Mouse (Mus musculus) limb, embryonic 14.5 days (tissue): ENCODE data around the gene Nosip. TPM values are rescaled to one million over a fixed set of nuclear protein-coding genes. Genes with fewer than 3 reads are reported as not detected.
"Not testable (repeated sequence)": the region's sequence is repeated elsewhere in the genome, so short reads cannot be mapped to it uniquely, and the experiment has no call there.

Experiments
- ATAC-seq: fragments of 200-750 bp; cut with Nextera tagmentation; 2 replicates; pipeline ENCODE4 v1.8.0; 2017; ENCODE audit warnings: low read depth, moderate number of reproducible peaks, moderate TSS enrichment; ENCODE audit not compliant: low FRiP score
- DNase-seq: peaks from one replicate; pipeline ENCODE4 v3.0.0-alpha.2; 2015; ENCODE audit warnings: low spot score
- H3K27ac ChIP-seq: fragments of 300-500 bp; sonication (generic); replicated peaks from 2 replicates; pipeline ENCODE4 v1.5.1; 2014; ENCODE audit warnings: low read depth, mild to moderate bottlenecking, low read length, moderate library complexity, mixed read lengths
- H3K27me3 ChIP-seq: fragments of 300-500 bp; sonication (generic); 2 replicates; pipeline ENCODE4 v1.6.1; 2014; ENCODE audit warnings: low read length, mixed read lengths; ENCODE audit not compliant: control insufficient read depth, insufficient read depth
- H3K36me3 ChIP-seq: fragments of 300-500 bp; sonication (generic); 2 replicates; pipeline ENCODE4 v1.6.1; 2014; ENCODE audit warnings: mild to moderate bottlenecking, low read length, moderate library complexity, mixed read lengths; ENCODE audit not compliant: control insufficient read depth, insufficient read depth
- H3K4me1 ChIP-seq: fragments of 300-500 bp; sonication (generic); 2 replicates; pipeline ENCODE4 v1.6.1; 2014; ENCODE audit warnings: antibody characterized with exemption, low read length, mixed read lengths; ENCODE audit not compliant: control insufficient read depth, insufficient read depth
- H3K4me2 ChIP-seq: fragments of 300-500 bp; sonication (generic); replicated peaks from 2 replicates; pipeline ENCODE4 v1.6.1; 2014; ENCODE audit warnings: low read depth, mild to moderate bottlenecking, low read length, moderate library complexity; ENCODE audit not compliant: severe bottlenecking
- H3K4me3 ChIP-seq: fragments of 300-500 bp; sonication (generic); replicated peaks from 2 replicates; pipeline ENCODE4 v1.5.1; 2014; ENCODE audit warnings: low read length
- H3K9ac ChIP-seq: fragments of 300-500 bp; sonication (generic); 2 replicates; pipeline ENCODE4 v1.6.1; 2014; ENCODE audit warnings: mild to moderate bottlenecking, low read depth, low read length, moderate library complexity; ENCODE audit not compliant: severe bottlenecking
- H3K9me3 ChIP-seq: fragments of 300-500 bp; sonication (generic); 2 replicates; pipeline ENCODE4 v1.6.1; 2016; ENCODE audit warnings: low read length; ENCODE audit not compliant: control insufficient read depth
- POLR2A ChIP-seq: fragments of 200-500 bp; IDR thresholded peaks from 2 replicates; pipeline ENCODE4 v1.8.0; 2012; ENCODE audit warnings: inconsistent platforms, mild to moderate bottlenecking, moderate library complexity, borderline replicate concordance; ENCODE audit not compliant: insufficient read depth, insufficient read length; ENCODE audit errors: extremely low read depth
- WGBS: fragments of 180-500 bp; shearing (Covaris S2); extraction: QIAGEN DNeasy Blood & Tissue Kit; methylation state at CpG from one replicate; pipeline ENCODE4 v1.1.7; 2014; 5-methylcytosine and 5-hydroxymethylcytosine counted together
- microRNA counts: library from miRNA; unstranded; fragments of <30 nt; microRNA quantifications from one replicate; lab custom pipeline; 2016
- microRNA-seq: library from miRNA; unstranded; fragments of <30 nt; microRNA quantifications from one replicate; pipeline ENCODE4, GENCODE M21; 2016
- polyA plus RNA-seq, 2 experiments: library from polyadenylated mRNA; depleted of rRNA in 1 of 2; stranded (reverse) in 1 of 2; unstranded in 1 of 2; fragments of >200 nt; fragmentation: Nextera tagmentation in 1 of 2; extraction: Ambion mirVana in 1 of 2; gene quantifications; 2 replicates each; pipeline versions ENCODE4 v1.2.1 to v1.2.3; 2012 to 2014

Nosip gene
- polyA plus RNA-seq, 2 experiments, result 68.1 to 82.7 TPM

GRCm38 (mm10) chr7:45125144-45125600 lies 62.9 kb downstream of the Nosip start:
- Histone ChIP-seq H3K9me3 (no peaks in the 10 kb centered on the region), H3K4me2 (peak overlapping the region; percentile 54; the same call in 1 of the 2 replicates), H3K9ac (no peak overlapping the region), H3K27me3 (no peaks in the 10 kb centered on the region), H3K4me1 (peaks cover 36% of the 10 kb centered on the region), H3K4me3 (peak overlapping the region; percentile 97), H3K27ac (peak overlapping the region; percentile 65; the same call in 1 of the 2 replicates), H3K36me3 (peaks cover 62% of the 10 kb centered on the region)
- DNase-seq (peak; percentile 66), ATAC-seq (no peak)
- TF ChIP-seq POLR2A, result no peak
- WGBS, result 8% methylated on average over 7 of the region's 7 CpGs

GRCm38 (mm10) chr7:45125649-45126048 lies 63.4 kb downstream of the Nosip start:
- not testable (repeated sequence) for ATAC-seq, DNase-seq, H3K4me2 ChIP-seq, H3K27me3 ChIP-seq, H3K9me3 ChIP-seq, H3K9ac ChIP-seq, H3K27ac ChIP-seq
- Histone ChIP-seq H3K4me3 (0 out of 2 replicates have a peak overlapping the region, but pooled peaks have one; percentile 97), H3K4me1 (peaks cover 36% of the 10 kb centered on the region), H3K36me3 (peaks cover 57% of the 10 kb centered on the region)
- WGBS, result 65% methylated on average over 5 of the region's 5 CpGs

- H3K4me1 ChIP-seq, result peaks cover 36% of the 10 kb centered on the region
- peaks cover 50% of the 10 kb centered on the region for H3K36me3 ChIP-seq
- peak overlapping the region; percentile 90 for H3K4me2 ChIP-seq
- H3K9ac ChIP-seq, result peak overlapping the region; percentile 99
- WGBS, result 76% methylated on average over 17 of the region's 17 CpGs
- no peaks in the 10 kb centered on the region for H3K9me3 ChIP-seq
- H3K27ac ChIP-seq, result peak overlapping the region; percentile 91
- no peak for TF ChIP-seq POLR2A
- ATAC-seq (no peak), DNase-seq (no peak)
- peak overlapping the region; percentile 96 for H3K4me3 ChIP-seq
- no peaks in the 10 kb centered on the region for H3K27me3 ChIP-seq
Observed at GRCm38 (mm10) chr7:45126147-45126843, 64.1 kb downstream of the Nosip start.

GRCm38 (mm10) chr7:45126844-45127699 lies 64.8 kb downstream of the Nosip start:
- Histone ChIP-seq H3K4me3 (peak overlapping the region; percentile 96), H3K4me1 (peaks cover 32% of the 10 kb centered on the region), H3K27me3 (no peaks in the 10 kb centered on the region), H3K27ac (peak overlapping the region; percentile 91), H3K4me2 (peak overlapping the region; percentile 90), H3K9ac (peak overlapping the region; percentile 99), H3K36me3 (peaks cover 43% of the 10 kb centered on the region), H3K9me3 (no peaks in the 10 kb centered on the region)
- 48% methylated on average over 21 of the region's 21 CpGs for WGBS
- DNase-seq, result no peak
- TF ChIP-seq POLR2A, result no peak
- ATAC-seq, result no peak

MicroRNAs encoded within 50 kb of the gene (microRNA counts, 519-probe panel; counts per million panel counts)
- microRNA mmu-miR-150 (lab: Ali Mortazavi, UCI), result 2,516 counts per million, percentile 42 among the panel's probes with 10 or more counts

Small RNA genes within 50 kb of the gene (microRNA-seq; reads per million reads assigned to microRNA genes)
- gene Mir150 (12.1 reads per million, percentile 23 among the genes with 10 or more reads in this experiment), gene Mir5121 (18.5 reads per million, percentile 29 among the genes with 10 or more reads in this experiment), gene Mir7054 (0.69 reads per million)

Other genes starting within 250 kb of the Nosip start
Only the 30 nearest of the 36 such genes appear.
- gene Pnkp, start 205.3 kb upstream of the Nosip start, polyA plus RNA-seq (2012; rRNA removed), result 28.7 and 32.0 TPM in 2 replicates
- 23.8 and 26.6 TPM in 2 replicates for gene Pnkp, start 205.3 kb upstream of the Nosip start, polyA plus RNA-seq (2014; fragmentation: Nextera tagmentation; extraction: Ambion mirVana)
- 751 and 1,065 TPM in 2 replicates for gene Ptov1, start 192.6 kb upstream of the Nosip start, polyA plus RNA-seq (2012; rRNA removed)
- gene Ptov1, start 192.6 kb upstream of the Nosip start, polyA plus RNA-seq (2014; fragmentation: Nextera tagmentation; extraction: Ambion mirVana), result 471 and 513 TPM in 2 replicates
- 142 and 181 TPM in 2 replicates for gene Med25, start 169.7 kb upstream of the Nosip start, polyA plus RNA-seq (2012; rRNA removed)
- 69.1 and 73.5 TPM in 2 replicates for gene Med25, start 169.7 kb upstream of the Nosip start, polyA plus RNA-seq (2014; fragmentation: Nextera tagmentation; extraction: Ambion mirVana)
- 48.7 and 72.6 TPM in 2 replicates for gene Fuz, start 166.3 kb upstream of the Nosip start, polyA plus RNA-seq (2012; rRNA removed)
- 21.7 and 25.0 TPM in 2 replicates for gene Fuz, start 166.3 kb upstream of the Nosip start, polyA plus RNA-seq (2014; fragmentation: Nextera tagmentation; extraction: Ambion mirVana)
- gene Ap2a1, start 132.9 kb upstream of the Nosip start, polyA plus RNA-seq (2012; rRNA removed), result 113 and 141 TPM in 2 replicates
- 72.2 and 75.7 TPM in 2 replicates for gene Ap2a1, start 132.9 kb upstream of the Nosip start, polyA plus RNA-seq (2014; fragmentation: Nextera tagmentation; extraction: Ambion mirVana)
- 0.05 TPM in 1 of 2 replicates, not detected in the other for gene Tsks, start 119.2 kb upstream of the Nosip start, polyA plus RNA-seq (2012; rRNA removed)
- gene Tsks, start 119.2 kb upstream of the Nosip start, polyA plus RNA-seq (2014; fragmentation: Nextera tagmentation; extraction: Ambion mirVana), result 0.14 TPM in 1 of 2 replicates, not detected in the other
- gene Cpt1c, start 87.6 kb upstream of the Nosip start, polyA plus RNA-seq (2012; rRNA removed), result 78.9 and 115 TPM in 2 replicates
- gene Cpt1c, start 87.6 kb upstream of the Nosip start, polyA plus RNA-seq (2014; fragmentation: Nextera tagmentation; extraction: Ambion mirVana), result 26.3 and 33.6 TPM in 2 replicates
- 607 and 720 TPM in 2 replicates for gene Prmt1, start 75.9 kb upstream of the Nosip start, polyA plus RNA-seq (2012; rRNA removed)
- 166 and 187 TPM in 2 replicates for gene Prmt1, start 75.9 kb upstream of the Nosip start, polyA plus RNA-seq (2014; fragmentation: Nextera tagmentation; extraction: Ambion mirVana)
- gene Irf3, start 64.8 kb upstream of the Nosip start, polyA plus RNA-seq (2012; rRNA removed), result 142 and 168 TPM in 2 replicates
- gene Irf3, start 64.8 kb upstream of the Nosip start, polyA plus RNA-seq (2014; fragmentation: Nextera tagmentation; extraction: Ambion mirVana), result 92.5 and 92.7 TPM in 2 replicates
- 81.3 and 104 TPM in 2 replicates for gene Bcl2l12, start 63.7 kb upstream of the Nosip start, polyA plus RNA-seq (2012; rRNA removed)
- gene Bcl2l12, start 63.7 kb upstream of the Nosip start, polyA plus RNA-seq (2014; fragmentation: Nextera tagmentation; extraction: Ambion mirVana), result 54.9 and 62.9 TPM in 2 replicates
- 114 and 135 TPM in 2 replicates for gene Scaf1, start 46.1 kb upstream of the Nosip start, polyA plus RNA-seq (2012; rRNA removed)
- gene Scaf1, start 46.1 kb upstream of the Nosip start, polyA plus RNA-seq (2014; fragmentation: Nextera tagmentation; extraction: Ambion mirVana), result 50.7 and 58.3 TPM in 2 replicates
- gene Rras, start 44.5 kb upstream of the Nosip start, polyA plus RNA-seq (2012; rRNA removed), result 53.8 and 60.9 TPM in 2 replicates
- 42.8 and 43.7 TPM in 2 replicates for gene Rras, start 44.5 kb upstream of the Nosip start, polyA plus RNA-seq (2014; fragmentation: Nextera tagmentation; extraction: Ambion mirVana)
- gene Prr12, start 9.5 kb upstream of the Nosip start, polyA plus RNA-seq (2012; rRNA removed), result 25.2 and 26.8 TPM in 2 replicates
- gene Prr12, start 9.5 kb upstream of the Nosip start, polyA plus RNA-seq (2014; fragmentation: Nextera tagmentation; extraction: Ambion mirVana), result 16.0 and 19.6 TPM in 2 replicates
- 50.4 and 54.1 TPM in 2 replicates for gene Prrg2, start 248 bp downstream of the Nosip start, polyA plus RNA-seq (2012; rRNA removed)
- gene Prrg2, start 248 bp downstream of the Nosip start, polyA plus RNA-seq (2014; fragmentation: Nextera tagmentation; extraction: Ambion mirVana), result 18.6 and 21.4 TPM in 2 replicates
- 679 and 759 TPM in 2 replicates for gene Rcn3, start 29.8 kb downstream of the Nosip start, polyA plus RNA-seq (2012; rRNA removed)
- gene Rcn3, start 29.8 kb downstream of the Nosip start, polyA plus RNA-seq (2014; fragmentation: Nextera tagmentation; extraction: Ambion mirVana), result 569 and 577 TPM in 2 replicates
- gene Fcgrt, start 41.4 kb downstream of the Nosip start, polyA plus RNA-seq (2012; rRNA removed), result 56.1 and 64.6 TPM in 2 replicates
- 88.4 and 89.0 TPM in 2 replicates for gene Fcgrt, start 41.4 kb downstream of the Nosip start, polyA plus RNA-seq (2014; fragmentation: Nextera tagmentation; extraction: Ambion mirVana)
- gene Rps11, start 62.0 kb downstream of the Nosip start, polyA plus RNA-seq (2012; rRNA removed), result 563 and 814 TPM in 2 replicates
- 1,719 and 1,751 TPM in 2 replicates for gene Rps11, start 62.0 kb downstream of the Nosip start, polyA plus RNA-seq (2014; fragmentation: Nextera tagmentation; extraction: Ambion mirVana)
- gene Rpl13a, start 66.3 kb downstream of the Nosip start, polyA plus RNA-seq (2012; rRNA removed), result 3,691 and 3,912 TPM in 2 replicates
- 1,718 and 1,777 TPM in 2 replicates for gene Rpl13a, start 66.3 kb downstream of the Nosip start, polyA plus RNA-seq (2014; fragmentation: Nextera tagmentation; extraction: Ambion mirVana)
- 0.31 TPM in 1 of 2 replicates, not detected in the other for gene Gm45713, start 73.8 kb downstream of the Nosip start, polyA plus RNA-seq (2012; rRNA removed)
- 0.39 and 1.4 TPM in 2 replicates for gene Gm45713, start 73.8 kb downstream of the Nosip start, polyA plus RNA-seq (2014; fragmentation: Nextera tagmentation; extraction: Ambion mirVana)
- 12.4 and 18.6 TPM in 2 replicates for gene Flt3l, start 74.0 kb downstream of the Nosip start, polyA plus RNA-seq (2012; rRNA removed)
- gene Flt3l, start 74.0 kb downstream of the Nosip start, polyA plus RNA-seq (2014; fragmentation: Nextera tagmentation; extraction: Ambion mirVana), result 2.2 and 3.3 TPM in 2 replicates
- 115 and 118 TPM in 2 replicates for gene Pih1d1, start 91.9 kb downstream of the Nosip start, polyA plus RNA-seq (2012; rRNA removed)
- gene Pih1d1, start 91.9 kb downstream of the Nosip start, polyA plus RNA-seq (2014; fragmentation: Nextera tagmentation; extraction: Ambion mirVana), result 86.4 and 87.3 TPM in 2 replicates
- 45.6 and 67.3 TPM in 2 replicates for gene Aldh16a1, start 92.2 kb downstream of the Nosip start, polyA plus RNA-seq (2012; rRNA removed)
- 40.0 and 47.7 TPM in 2 replicates for gene Aldh16a1, start 92.2 kb downstream of the Nosip start, polyA plus RNA-seq (2014; fragmentation: Nextera tagmentation; extraction: Ambion mirVana)
- 0.40 and 0.58 TPM in 2 replicates for gene Slc17a7, start 101.5 kb downstream of the Nosip start, polyA plus RNA-seq (2012; rRNA removed)
- 0.17 and 0.18 TPM in 2 replicates for gene Slc17a7, start 101.5 kb downstream of the Nosip start, polyA plus RNA-seq (2014; fragmentation: Nextera tagmentation; extraction: Ambion mirVana)
- 0.09 and 0.27 TPM in 2 replicates for gene Gfy, start 117.1 kb downstream of the Nosip start, polyA plus RNA-seq (2012; rRNA removed)
- gene Gfy, start 117.1 kb downstream of the Nosip start, polyA plus RNA-seq (2014; fragmentation: Nextera tagmentation; extraction: Ambion mirVana), result not detected in 2 replicates
- gene Pth2, start 118.6 kb downstream of the Nosip start, polyA plus RNA-seq (2012; rRNA removed), result not detected in 2 replicates
- not detected in 2 replicates for gene Pth2, start 118.6 kb downstream of the Nosip start, polyA plus RNA-seq (2014; fragmentation: Nextera tagmentation; extraction: Ambion mirVana)
- 1.4 and 1.5 TPM in 2 replicates for gene Ccdc155, start 142.5 kb downstream of the Nosip start, polyA plus RNA-seq (2012; rRNA removed)
- 0.79 and 1.2 TPM in 2 replicates for gene Ccdc155, start 142.5 kb downstream of the Nosip start, polyA plus RNA-seq (2014; fragmentation: Nextera tagmentation; extraction: Ambion mirVana)
- 3.0 and 4.8 TPM in 2 replicates for gene Dkkl1, start 149.7 kb downstream of the Nosip start, polyA plus RNA-seq (2012; rRNA removed)
- 9.0 and 14.8 TPM in 2 replicates for gene Dkkl1, start 149.7 kb downstream of the Nosip start, polyA plus RNA-seq (2014; fragmentation: Nextera tagmentation; extraction: Ambion mirVana)
- gene Tead2, start 153.3 kb downstream of the Nosip start, polyA plus RNA-seq (2012; rRNA removed), result 450 and 560 TPM in 2 replicates
- gene Tead2, start 153.3 kb downstream of the Nosip start, polyA plus RNA-seq (2014; fragmentation: Nextera tagmentation; extraction: Ambion mirVana), result 143 and 168 TPM in 2 replicates
- 4.9 and 6.0 TPM in 2 replicates for gene Cd37, start 176.7 kb downstream of the Nosip start, polyA plus RNA-seq (2012; rRNA removed)
- 2.6 and 3.7 TPM in 2 replicates for gene Cd37, start 176.7 kb downstream of the Nosip start, polyA plus RNA-seq (2014; fragmentation: Nextera tagmentation; extraction: Ambion mirVana)
- gene Slc6a16, start 178.7 kb downstream of the Nosip start, polyA plus RNA-seq (2012; rRNA removed), result 0.18 and 0.29 TPM in 2 replicates
- gene Slc6a16, start 178.7 kb downstream of the Nosip start, polyA plus RNA-seq (2014; fragmentation: Nextera tagmentation; extraction: Ambion mirVana), result 0.21 TPM in 1 of 2 replicates, not detected in the other